Mouse (Mus musculus) C2C12 (cell line): Measurements from ENCODE around the gene Sema5b.

Source experiments
- CEBPB ChIP-seq: IDR thresholded peaks from one replicate; pipeline ENCODE4 v1.6.1; 2011; ENCODE audit warnings: low read depth, mild to moderate bottlenecking, control low read depth, moderate library complexity
- CTCF ChIP-seq: IDR thresholded peaks from one replicate; pipeline ENCODE4 v1.5.1; 2011; ENCODE audit not compliant: control insufficient read depth, insufficient read depth, insufficient read length
- MYOD1 ChIP-seq: IDR thresholded peaks from one replicate; pipeline ENCODE4 v1.6.1; 2011; ENCODE audit warnings: low read depth; ENCODE audit not compliant: control insufficient read depth, insufficient read length

DNA sequence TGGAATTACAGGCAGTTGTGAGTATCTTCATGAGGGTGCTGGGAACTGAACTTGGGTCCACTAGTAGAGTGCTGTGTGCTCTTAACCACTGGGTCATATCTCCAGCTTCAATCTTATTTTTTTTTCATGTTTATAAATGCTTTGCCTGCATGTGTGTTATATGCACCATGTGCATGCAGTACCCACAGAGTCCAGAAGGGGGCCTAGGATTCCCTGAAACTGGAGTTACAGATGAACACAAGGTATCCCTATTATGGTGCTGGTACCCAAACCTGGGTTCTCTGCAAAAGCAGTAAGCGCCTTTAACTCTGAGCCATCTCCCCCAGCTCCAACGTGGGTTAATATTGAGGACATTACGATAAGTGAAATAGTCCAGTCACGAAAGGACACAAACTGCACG lies 52.5 kb downstream of the Sema5b start:
- TF ChIP-seq MYOD1: no peak
- no peak for TF ChIP-seq CEBPB
- no peak for TF ChIP-seq CTCF
